In genomic region chr2:166467137-166467536, GRCm38 (mm10) we compare ENCODE assay signal across 16 mouse cellular contexts.
DNase-seq lines count a peak whose midpoint lies in the region; ATAC-seq lines count a peak whose summit lies in the region.
"Had no signal": no experiment of that assay in that cellular context is flagged by ENCODE, and none has a peak within 500 bp of the region (broad histone marks: within the 10 kb centered on the region; RNA-seq: fewer than 3 reads in every experiment).

No protein-coding gene starts in this region.

- whole genome bisulfite sequencing in embryonic facial prominence, embryonic 11.5 days, result 69% methylated on average over 7 of the region's 7 CpGs
- 74% methylated on average over 7 of the region's 7 CpGs for WGBS in embryonic facial prominence, embryonic 10.5 days
- WGBS in kidney, embryonic 16.5 days, result 27% methylated on average over 7 of the region's 7 CpGs

- no peak overlapping the region for H3K27ac ChIP-seq in embryonic facial prominence, embryonic 11.5 days (replicated peaks; ENCODE audit: low read depth, low read length)
- no peak overlapping the region for H3K27ac ChIP-seq in embryonic facial prominence, embryonic 10.5 days (replicated peaks)
- H3K27ac ChIP-seq in kidney, embryonic 16.5 days (ENCODE audit: low read length), result no peak overlapping the region
- H3K27ac ChIP-seq: forebrain, embryonic 15.5 days; limb, embryonic 13.5 days had no signal

- H3K9me3 ChIP-seq in embryonic facial prominence, embryonic 11.5 days (replicated peaks; ENCODE audit: control insufficient read depth, low read length), result no peaks in the 10 kb centered on the region
- H3K9me3 ChIP-seq in embryonic facial prominence, embryonic 10.5 days, result no peaks in the 10 kb centered on the region
- H3K9me3 ChIP-seq in kidney, embryonic 16.5 days (ENCODE audit: low read length), result no peaks in the 10 kb centered on the region
- H3K9me3 ChIP-seq: forebrain, embryonic 15.5 days; limb, embryonic 13.5 days had no signal

- no peak overlapping the region for H3K9ac ChIP-seq in embryonic facial prominence, embryonic 11.5 days (replicated peaks; ENCODE audit: low read length)
- no peak overlapping the region for H3K9ac ChIP-seq in kidney, embryonic 16.5 days (replicated peaks; ENCODE audit: low read length)
- H3K9ac ChIP-seq: forebrain, embryonic 15.5 days; limb, embryonic 13.5 days had no signal

- H3K36me3 ChIP-seq in embryonic facial prominence, embryonic 11.5 days (replicated peaks; ENCODE audit: control insufficient read depth, insufficient read depth, low read depth, low read length), result no peaks in the 10 kb centered on the region
- no peaks in the 10 kb centered on the region for H3K36me3 ChIP-seq in embryonic facial prominence, embryonic 10.5 days (replicated peaks)
- no peaks in the 10 kb centered on the region for H3K36me3 ChIP-seq in kidney, embryonic 16.5 days (ENCODE audit: insufficient read depth, low read length)
- H3K36me3 ChIP-seq: forebrain, embryonic 15.5 days; limb, embryonic 13.5 days had no signal

- DNase-seq in embryonic facial prominence, embryonic 11.5 days (ENCODE audit: low spot score), result peak; percentile 28
- DNase-seq in embryonic facial prominence, embryonic 10.5 days (ENCODE audit: low spot score), result no peak
- no peak for DNase-seq in kidney, postnatal 25 days
- DNase-seq in naive thymus-derived CD4-positive, alpha-beta T cell, adult 2 months (ENCODE audit: low read depth), result peak; percentile 73
- no peak for DNase-seq in thymus, postnatal 36 days
- DNase-seq: adrenal gland, postnatal 25 days; cerebellum, adult 11-12 months; gastrocnemius, postnatal 10 days; kidney, postnatal 4 days; lung, adult 18-20 months; thymus, adult 2 months had no signal

- no peak overlapping the region for H3K4me3 ChIP-seq in embryonic facial prominence, embryonic 11.5 days (ENCODE audit: low read depth, low read length)
- no peak overlapping the region for H3K4me3 ChIP-seq in embryonic facial prominence, embryonic 10.5 days
- no peak overlapping the region for H3K4me3 ChIP-seq in kidney, embryonic 16.5 days (ENCODE audit: low read length)
- H3K4me3 ChIP-seq: forebrain, embryonic 15.5 days; limb, embryonic 13.5 days had no signal

- H3K27me3 ChIP-seq in embryonic facial prominence, embryonic 11.5 days (ENCODE audit: control insufficient read depth, insufficient read depth, low read length), result no peaks in the 10 kb centered on the region
- H3K27me3 ChIP-seq in embryonic facial prominence, embryonic 10.5 days (replicated peaks; ENCODE audit: low read depth, poor library complexity, severe bottlenecking), result no peaks in the 10 kb centered on the region
- H3K27me3 ChIP-seq in kidney, embryonic 16.5 days (ENCODE audit: insufficient read depth, low read length), result no peaks in the 10 kb centered on the region
- H3K27me3 ChIP-seq: limb, embryonic 13.5 days had no signal

- no peak for ATAC-seq in embryonic facial prominence, embryonic 11.5 days (replicated peaks; ENCODE audit: insufficient number of reproducible peaks, low FRiP score, low TSS enrichment, low read depth)
- peak; percentile 69 for ATAC-seq in kidney, embryonic 16.5 days (ENCODE audit: low FRiP score, low TSS enrichment)
- ATAC-seq in activated CD4-positive, CD25-positive, alpha-beta regulatory T cell, adult 4 months, result peak; percentile 71
- no peak for ATAC-seq in erythroid progenitor cell, adult 5-6 weeks (replicated peaks; ENCODE audit: low FRiP score, poor library complexity, severe bottlenecking)
- ATAC-seq: forebrain, embryonic 15.5 days had no signal

- no peak overlapping the region for H3K4me2 ChIP-seq in embryonic facial prominence, embryonic 11.5 days (ENCODE audit: low read depth, low read length)
- H3K4me2 ChIP-seq in kidney, embryonic 16.5 days (replicated peaks; ENCODE audit: low read depth, low read length), result no peak overlapping the region
- H3K4me2 ChIP-seq: forebrain, embryonic 15.5 days; limb, embryonic 13.5 days had no signal

- no peaks in the 10 kb centered on the region for H3K4me1 ChIP-seq in embryonic facial prominence, embryonic 11.5 days (ENCODE audit: control insufficient read depth, insufficient read depth, low read length)
- peaks cover 31% of the 10 kb centered on the region for H3K4me1 ChIP-seq in embryonic facial prominence, embryonic 10.5 days
- peaks cover 10% of the 10 kb centered on the region for H3K4me1 ChIP-seq in kidney, embryonic 16.5 days (ENCODE audit: insufficient read depth, low read length)

Comparison
In these comparisons a context has a peak if more than half of its experiments do, and no peak if none do; other contexts are left out.
1. DNase-seq: peak in embryonic facial prominence, embryonic 11.5 days (single experiment) and naive thymus-derived CD4-positive, alpha-beta T cell, adult 2 months (single experiment); none in embryonic facial prominence, embryonic 10.5 days (single experiment), kidney, postnatal 25 days (0 of 2) and thymus, postnatal 36 days (0 of 2).
2. ATAC-seq: peak in kidney, embryonic 16.5 days (single experiment) and activated CD4-positive, CD25-positive, alpha-beta regulatory T cell, adult 4 months (single experiment); none in embryonic facial prominence, embryonic 11.5 days (single experiment) and erythroid progenitor cell, adult 5-6 weeks (single experiment).